Mouse (Mus musculus) limb, embryonic 12.5 days (tissue): Measurements from ENCODE around the gene Slc35a1. TPM values are rescaled to one million over a fixed set of nuclear protein-coding genes. Genes with fewer than 3 reads are reported as not detected.

Source experiments
- ATAC-seq: fragments of 200-750 bp; cut with Nextera tagmentation; 2 replicates; pipeline ENCODE4 v1.8.0; 2017; ENCODE audit warnings: low read depth, moderate TSS enrichment; ENCODE audit not compliant: insufficient number of reproducible peaks, insufficient read depth, low FRiP score, low TSS enrichment
- H3K27ac ChIP-seq: fragments of 300-500 bp; sonication (generic); 2 replicates; pipeline ENCODE4 v1.5.1; 2016; ENCODE audit warnings: mild to moderate bottlenecking, moderate library complexity
- H3K27me3 ChIP-seq: fragments of 300-500 bp; sonication (generic); 2 replicates; pipeline ENCODE4 v1.6.1; 2016; ENCODE audit warnings: mild to moderate bottlenecking, moderate library complexity
- H3K36me3 ChIP-seq: fragments of 300-500 bp; sonication (generic); 2 replicates; pipeline ENCODE4 v1.6.1; 2016; ENCODE audit warnings: mild to moderate bottlenecking, moderate library complexity
- H3K4me1 ChIP-seq: fragments of 300-500 bp; sonication (generic); replicated peaks from 2 replicates; pipeline ENCODE4 v1.6.1; 2016
- H3K4me2 ChIP-seq: fragments of 300-500 bp; sonication (generic); 2 replicates; pipeline ENCODE4 v1.6.1; 2016; ENCODE audit warnings: mild to moderate bottlenecking, moderate library complexity
- H3K4me3 ChIP-seq: fragments of 300-500 bp; sonication (generic); replicated peaks from 2 replicates; pipeline ENCODE4 v1.5.1; 2016; ENCODE audit warnings: mild to moderate bottlenecking
- H3K9ac ChIP-seq: fragments of 300-500 bp; sonication (generic); replicated peaks from 2 replicates; pipeline ENCODE4 v1.6.1; 2016; ENCODE audit warnings: mild to moderate bottlenecking, moderate library complexity
- H3K9me3 ChIP-seq: fragments of 300-500 bp; sonication (generic); 2 replicates; pipeline ENCODE4 v1.6.1; 2016; ENCODE audit warnings: mild to moderate bottlenecking, moderate library complexity
- WGBS: fragments of 180-500 bp; shearing (Covaris S2); methylation state at CpG from one replicate; pipeline ENCODE4 v1.1.7; 2016; 5-methylcytosine and 5-hydroxymethylcytosine counted together
- polyA plus RNA-seq: library from polyadenylated mRNA; unstranded; fragments of >200 nt; fragmentation: Nextera tagmentation; extraction: Ambion mirVana; gene quantifications from 2 replicates; pipeline ENCODE4 v1.2.1, GENCODE M21; 2016

Slc35a1 gene
- polyA plus RNA-seq, 1 experiment from 2014 or later: 46.6 TPM

GRCm38 (mm10) chr4:34707248-34707647 lies 20.0 kb upstream of the Slc35a1 start:
- 79% methylated on average over 3 of the region's 3 CpGs for WGBS
- no peak overlapping the region for H3K27ac ChIP-seq
- H3K27me3 ChIP-seq: no peaks in the 10 kb centered on the region
- H3K9ac ChIP-seq: no peak overlapping the region
- no peak overlapping the region for H3K4me3 ChIP-seq
- no peaks in the 10 kb centered on the region for H3K36me3 ChIP-seq
- H3K9me3 ChIP-seq: peaks cover 4% of the 10 kb centered on the region; the same call in 1 of the 2 replicates
- H3K4me1 ChIP-seq: no peaks in the 10 kb centered on the region
- ATAC-seq: no peak
- no peak overlapping the region for H3K4me2 ChIP-seq

GRCm38 (mm10) chr4:34703029-34703428 lies 15.8 kb upstream of the Slc35a1 start:
- no peak overlapping the region for H3K9ac ChIP-seq
- no peaks in the 10 kb centered on the region for H3K27me3 ChIP-seq
- no peak overlapping the region for H3K4me2 ChIP-seq
- H3K36me3 ChIP-seq: no peaks in the 10 kb centered on the region
- WGBS: 69% methylated on average over 4 of the region's 4 CpGs
- H3K4me3 ChIP-seq: no peak overlapping the region
- no peak for ATAC-seq
- H3K27ac ChIP-seq: no peak overlapping the region
- H3K4me1 ChIP-seq: no peaks in the 10 kb centered on the region
- no peaks in the 10 kb centered on the region for H3K9me3 ChIP-seq

GRCm38 (mm10) chr4:34702231-34702630 lies 15.0 kb upstream of the Slc35a1 start:
- H3K4me2 ChIP-seq: no peak overlapping the region
- H3K36me3 ChIP-seq: no peaks in the 10 kb centered on the region
- no peaks in the 10 kb centered on the region for H3K9me3 ChIP-seq
- H3K4me3 ChIP-seq: no peak overlapping the region
- no peaks in the 10 kb centered on the region for H3K27me3 ChIP-seq
- WGBS: 94% methylated on average over 11 of the region's 11 CpGs
- no peak for ATAC-seq
- no peak overlapping the region for H3K9ac ChIP-seq
- H3K27ac ChIP-seq: no peak overlapping the region
- no peaks in the 10 kb centered on the region for H3K4me1 ChIP-seq

- no peak overlapping the region for H3K4me3 ChIP-seq
- H3K9me3 ChIP-seq: no peaks in the 10 kb centered on the region
- no peak overlapping the region for H3K27ac ChIP-seq
- WGBS: 44% methylated on average over 5 of the region's 5 CpGs
- H3K27me3 ChIP-seq: no peaks in the 10 kb centered on the region
- H3K4me1 ChIP-seq: no peaks in the 10 kb centered on the region
- H3K9ac ChIP-seq: no peak overlapping the region
- peak; percentile 66; the same call in 1 of the 2 replicates for ATAC-seq
- H3K36me3 ChIP-seq: no peaks in the 10 kb centered on the region
- no peak overlapping the region for H3K4me2 ChIP-seq
Measured at GRCm38 (mm10) chr4:34701528-34701927, 14.3 kb upstream of the Slc35a1 start.

- H3K4me3 ChIP-seq: no peak overlapping the region
- no peak overlapping the region for H3K27ac ChIP-seq
- H3K27me3 ChIP-seq: no peaks in the 10 kb centered on the region
- no peaks in the 10 kb centered on the region for H3K9me3 ChIP-seq
- H3K36me3 ChIP-seq: no peaks in the 10 kb centered on the region
- peak overlapping the region; percentile 55; the same call in 1 of the 2 replicates for H3K4me2 ChIP-seq
- 87% methylated on average over 3 of the region's 3 CpGs for WGBS
- H3K9ac ChIP-seq: no peak overlapping the region
- peaks cover 14% of the 10 kb centered on the region for H3K4me1 ChIP-seq
- ATAC-seq: no peak
Measured at GRCm38 (mm10) chr4:34688021-34688420, 783 bp upstream of the Slc35a1 start.

- no peak for ATAC-seq
- no peak overlapping the region for H3K4me3 ChIP-seq
- H3K9me3 ChIP-seq: no peaks in the 10 kb centered on the region
- 87% methylated on average over 5 of the region's 5 CpGs for WGBS
- H3K4me2 ChIP-seq: no peak overlapping the region
- H3K9ac ChIP-seq: no peak overlapping the region
- H3K4me1 ChIP-seq: peaks cover 20% of the 10 kb centered on the region
- H3K36me3 ChIP-seq: peaks cover 36% of the 10 kb centered on the region
- no peak overlapping the region for H3K27ac ChIP-seq
- H3K27me3 ChIP-seq: no peaks in the 10 kb centered on the region
Measured at GRCm38 (mm10) chr4:34680530-34680929, 6.7 kb downstream of the Slc35a1 start.

- Histone ChIP-seq H3K4me1 (no peaks in the 10 kb centered on the region), H3K27me3 (no peaks in the 10 kb centered on the region), H3K9me3 (no peaks in the 10 kb centered on the region), H3K36me3 (peaks cover 53% of the 10 kb centered on the region), H3K4me2 (no peak overlapping the region), H3K27ac (no peak overlapping the region), H3K4me3 (no peak overlapping the region), H3K9ac (no peak overlapping the region)
- WGBS: 93% methylated on average over 5 of the region's 5 CpGs
- no peak for ATAC-seq
Measured at GRCm38 (mm10) chr4:34673721-34674120, 13.5 kb downstream of the Slc35a1 start.

GRCm38 (mm10) chr4:34667923-34668322 lies 19.3 kb downstream of the Slc35a1 start:
- H3K9me3 ChIP-seq: no peaks in the 10 kb centered on the region
- no peak overlapping the region for H3K4me2 ChIP-seq
- no peak for ATAC-seq
- no peaks in the 10 kb centered on the region for H3K4me1 ChIP-seq
- no peak overlapping the region for H3K27ac ChIP-seq
- peaks cover 61% of the 10 kb centered on the region for H3K36me3 ChIP-seq
- H3K9ac ChIP-seq: no peak overlapping the region
- WGBS: 92% methylated on average over 5 of the region's 5 CpGs
- H3K4me3 ChIP-seq: no peak overlapping the region
- no peaks in the 10 kb centered on the region for H3K27me3 ChIP-seq

GRCm38 (mm10) chr4:34661927-34662326 lies 25.3 kb downstream of the Slc35a1 start:
- Histone ChIP-seq H3K9me3 (no peaks in the 10 kb centered on the region), H3K9ac (no peak overlapping the region), H3K27me3 (no peaks in the 10 kb centered on the region), H3K36me3 (peaks cover 88% of the 10 kb centered on the region), H3K4me3 (no peak overlapping the region), H3K4me2 (no peak overlapping the region), H3K4me1 (no peaks in the 10 kb centered on the region), H3K27ac (no peak overlapping the region)
- WGBS: 82% methylated on average over 6 of the region's 6 CpGs
- ATAC-seq: no peak

GRCm38 (mm10) chr4:34661514-34661913 lies 25.7 kb downstream of the Slc35a1 start:
- no peak for ATAC-seq
- Histone ChIP-seq H3K27ac (no peak overlapping the region), H3K36me3 (peaks cover 89% of the 10 kb centered on the region), H3K9me3 (no peaks in the 10 kb centered on the region), H3K4me1 (no peaks in the 10 kb centered on the region), H3K4me2 (no peak overlapping the region), H3K4me3 (no peak overlapping the region), H3K27me3 (no peaks in the 10 kb centered on the region), H3K9ac (no peak overlapping the region)
- WGBS: 91% methylated on average over 2 of the region's 2 CpGs

GRCm38 (mm10) chr4:34659012-34659411 lies 28.2 kb downstream of the Slc35a1 start:
- Histone ChIP-seq H3K27ac (no peak overlapping the region), H3K4me3 (no peak overlapping the region), H3K27me3 (no peaks in the 10 kb centered on the region), H3K4me1 (no peaks in the 10 kb centered on the region), H3K4me2 (no peak overlapping the region), H3K36me3 (peaks cover 88% of the 10 kb centered on the region), H3K9ac (no peak overlapping the region), H3K9me3 (no peaks in the 10 kb centered on the region)
- 93% methylated on average over 2 of the region's 2 CpGs for WGBS
- ATAC-seq: no peak

- Histone ChIP-seq H3K4me1 (no peaks in the 10 kb centered on the region), H3K4me3 (no peak overlapping the region), H3K9me3 (no peaks in the 10 kb centered on the region), H3K36me3 (peaks cover 85% of the 10 kb centered on the region), H3K4me2 (no peak overlapping the region), H3K27ac (no peak overlapping the region), H3K27me3 (no peaks in the 10 kb centered on the region), H3K9ac (no peak overlapping the region)
- WGBS: 94% methylated on average over 10 of the region's 10 CpGs
- no peak for ATAC-seq
Measured at GRCm38 (mm10) chr4:34656101-34656500, 31.1 kb downstream of the Slc35a1 start.
